Mouse (Mus musculus) myocyte (in vitro differentiated cells): ENCODE measurements at regions not wholly inside any gene's neighbourhood (a gene's known extent, or its start where the extent isn't known, plus 50 kb on each side); places are given as distances from the start of the nearest gene placed in this dataset.

Experiments used
- H3K27me3 ChIP-seq: one replicate; pipeline ENCODE4 v1.6.1; 2011; ENCODE audit not compliant: control insufficient read depth, insufficient read depth, insufficient read length
- H3K36me3 ChIP-seq: one replicate; pipeline ENCODE4 v1.6.1; 2011; ENCODE audit not compliant: control insufficient read depth, insufficient read depth
- H3K4me2 ChIP-seq: one replicate; pipeline ENCODE4 v1.6.1; 2011; ENCODE audit warnings: low read depth, control low read depth
- H3K4me3 ChIP-seq: one replicate; pipeline ENCODE4 v1.5.1; 2011; ENCODE audit warnings: mild to moderate bottlenecking, control low read depth, moderate library complexity
- H3K79me2 ChIP-seq: one replicate; pipeline ENCODE4 v1.6.1; 2011; ENCODE audit not compliant: control insufficient read depth, insufficient read depth
- H3ac ChIP-seq: one replicate; pipeline ENCODE4 v1.6.1; 2011; ENCODE audit not compliant: control insufficient read depth, insufficient read length
- CEBPB ChIP-seq: IDR thresholded peaks from 2 replicates; pipeline ENCODE4 v1.6.1; 2011; ENCODE audit warnings: mild to moderate bottlenecking, moderate library complexity; ENCODE audit not compliant: poor library complexity, insufficient read depth, severe bottlenecking
- E2F4 ChIP-seq: IDR thresholded peaks from one replicate; pipeline ENCODE4 v1.6.1; 2011; ENCODE audit warnings: mild to moderate bottlenecking, control low read depth, moderate library complexity; ENCODE audit not compliant: insufficient read depth
- MAX ChIP-seq: IDR thresholded peaks from one replicate; pipeline ENCODE4 v1.6.1; 2011; ENCODE audit warnings: low read depth, mild to moderate bottlenecking, control low read depth
- MYOD1 ChIP-seq, 3 experiments: IDR thresholded peaks; one replicate each; pipeline ENCODE4 v1.6.1; 2011; ENCODE audit warnings: control low read depth in 2 of 3, low read depth in 2 of 3, mild to moderate bottlenecking in 2 of 3, moderate library complexity in 1 of 3; ENCODE audit not compliant: insufficient read length in 2 of 3, control insufficient read depth in 1 of 3
- MYOG ChIP-seq, 3 experiments: IDR thresholded peaks; one replicate each; pipeline ENCODE4 v1.6.1; 2011; ENCODE audit warnings: control low read depth in 2 of 3, low read depth in 2 of 3, mild to moderate bottlenecking in 2 of 3; ENCODE audit not compliant: insufficient read length in 2 of 3, control insufficient read depth in 1 of 3, insufficient read depth in 1 of 3
- POLR2A ChIP-seq: IDR thresholded peaks from one replicate; pipeline ENCODE4 v1.6.1; 2011; ENCODE audit warnings: low read depth, mild to moderate bottlenecking, control low read depth, moderate library complexity; ENCODE audit not compliant: insufficient read length
- POLR2AphosphoS2 ChIP-seq: IDR thresholded peaks from one replicate; pipeline ENCODE4 v1.6.1; 2011; ENCODE audit warnings: low read depth, control low read depth; ENCODE audit not compliant: insufficient read length
- REST ChIP-seq: IDR thresholded peaks from one replicate; pipeline ENCODE4 v1.6.1; 2011; ENCODE audit warnings: mild to moderate bottlenecking, control low read depth, moderate library complexity; ENCODE audit not compliant: insufficient read depth, insufficient read length
- SRF ChIP-seq: IDR thresholded peaks from one replicate; pipeline ENCODE4 v1.6.1; 2011; ENCODE audit warnings: low read depth; ENCODE audit not compliant: control insufficient read depth, insufficient read length
- TCF12 ChIP-seq: IDR thresholded peaks from one replicate; pipeline ENCODE4 v1.6.1; 2011; ENCODE audit warnings: mild to moderate bottlenecking, control low read depth; ENCODE audit not compliant: poor library complexity, insufficient read depth, severe bottlenecking
- TCF3 ChIP-seq: IDR thresholded peaks from one replicate; pipeline ENCODE4 v1.6.1; 2011; ENCODE audit warnings: low read depth, control low read depth; ENCODE audit not compliant: insufficient read length
- USF1 ChIP-seq: IDR thresholded peaks from one replicate; pipeline ENCODE4 v1.6.1; 2011; ENCODE audit warnings: low read depth, mild to moderate bottlenecking, control low read depth, moderate library complexity

DNA sequence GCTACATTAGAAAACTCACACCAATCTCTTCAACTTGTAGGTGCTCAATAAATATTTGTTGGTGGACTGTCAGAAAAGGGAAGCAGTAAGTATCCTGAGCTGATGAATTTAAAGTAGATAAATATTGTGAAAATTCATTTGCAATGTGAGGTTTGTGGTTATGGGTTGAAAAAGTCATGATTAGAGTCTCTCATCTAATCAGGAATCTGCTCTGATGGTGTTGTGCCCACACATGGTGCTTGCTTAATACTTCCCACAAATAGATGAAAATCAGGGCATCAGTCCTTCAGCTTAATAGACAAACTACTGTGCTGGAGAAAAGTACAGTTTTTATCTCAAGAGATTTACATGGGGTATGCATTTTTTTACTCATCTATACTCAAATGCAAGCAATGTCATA, 59.9 kb downstream of the S1pr1 start:
- Histone ChIP-seq H3K4me2 (no peak overlapping the region), H3K36me3 (no peaks in the 10 kb centered on the region), H3K27me3 (no peaks in the 10 kb centered on the region), H3ac (no peak overlapping the region), H3K4me3 (no peak overlapping the region), H3K79me2 (no peaks in the 10 kb centered on the region)
- TF ChIP-seq SRF: no peak

DNA sequence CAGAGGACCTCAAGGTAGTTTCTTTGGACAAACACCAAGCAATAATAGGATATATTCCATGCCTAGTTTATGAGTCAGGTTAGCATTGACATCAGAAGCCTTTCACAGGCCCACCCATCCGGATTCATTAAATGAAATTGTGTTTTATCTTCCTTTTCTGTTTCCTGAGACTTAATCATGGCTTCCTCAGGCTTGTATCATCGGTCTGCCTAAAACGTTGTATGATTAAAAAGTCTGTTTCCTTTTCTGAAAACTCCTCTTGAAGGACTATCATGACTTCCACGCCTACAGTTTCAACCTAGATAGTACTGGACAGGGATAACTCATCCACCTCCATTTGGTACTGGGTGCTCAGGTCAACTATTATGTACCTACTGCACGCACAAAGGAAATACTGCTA, 62.6 kb downstream of the S1pr1 start:
- no peak for TF ChIP-seq MYOG (IDR thresholded peaks at IDR 0.05; ENCODE audit: control insufficient read depth in 1 of 3, insufficient read depth in 1 of 3, insufficient read length in 2 of 3, low read depth in 2 of 3)
- no peak for TF ChIP-seq E2F4
- no peak for TF ChIP-seq TCF12
- no peak for TF ChIP-seq POLR2A
- no peak for TF ChIP-seq SRF
- TF ChIP-seq MAX: no peak
- TF ChIP-seq CEBPB: no peak
- TF ChIP-seq USF1: no peak
- no peak for TF ChIP-seq REST
- no peak for TF ChIP-seq TCF3
- no peak for TF ChIP-seq POLR2AphosphoS2
- TF ChIP-seq MYOD1 (IDR thresholded peaks at IDR 0.05; ENCODE audit: control insufficient read depth in 1 of 3, insufficient read length in 2 of 3, low read depth in 2 of 3): no peak
- no peaks in the 10 kb centered on the region for H3K79me2 ChIP-seq
- H3ac ChIP-seq: no peak overlapping the region
- no peak overlapping the region for H3K4me2 ChIP-seq
- no peak overlapping the region for H3K4me3 ChIP-seq
- H3K27me3 ChIP-seq: no peaks in the 10 kb centered on the region
- no peaks in the 10 kb centered on the region for H3K36me3 ChIP-seq

DNA sequence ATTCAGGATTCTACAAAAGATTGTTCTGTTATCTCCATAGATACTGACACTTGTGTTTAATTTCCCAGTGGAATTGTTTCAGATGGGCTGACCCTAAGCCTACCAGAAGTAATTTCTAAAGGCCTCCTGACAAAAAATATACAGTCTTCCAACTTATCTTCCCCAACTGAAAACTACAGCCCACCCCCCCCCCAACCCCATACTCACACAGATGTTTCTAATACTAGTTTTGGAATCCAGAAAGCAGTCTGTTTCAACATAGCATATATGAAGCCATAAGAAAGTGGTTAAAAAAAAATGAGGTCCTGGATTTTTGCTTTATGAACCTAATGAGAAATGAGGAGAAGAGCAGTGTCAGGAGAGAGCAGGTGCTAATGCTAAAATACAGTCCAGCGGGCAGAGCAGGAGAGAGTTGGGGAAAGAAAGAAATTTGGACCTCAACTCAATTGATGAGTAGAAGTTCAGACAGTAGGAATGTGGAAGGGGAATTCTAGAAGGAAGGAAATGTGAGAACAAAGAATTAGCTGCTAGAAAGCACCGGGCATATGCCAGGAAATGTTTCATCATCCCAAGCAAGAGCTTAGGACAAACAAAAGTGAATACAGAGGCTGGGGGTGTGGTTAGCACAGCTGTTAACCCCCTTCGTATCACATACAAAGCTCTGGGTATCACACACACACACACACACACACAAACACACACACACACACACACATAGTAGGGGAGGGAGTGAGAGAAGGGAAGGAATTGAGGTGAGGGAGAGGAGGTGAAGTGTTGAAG, 65.3 kb downstream of the S1pr1 start:
- TF ChIP-seq MYOD1 (IDR thresholded peaks at IDR 0.05; ENCODE audit: control insufficient read depth in 1 of 3, insufficient read length in 2 of 3, low read depth in 2 of 3): peak in 2 of 3 experiments; percentile 28 to 63
- TF ChIP-seq MYOG (IDR thresholded peaks at IDR 0.05; ENCODE audit: control insufficient read depth in 1 of 3, insufficient read depth in 1 of 3, insufficient read length in 2 of 3, low read depth in 2 of 3): peak in 1 of 3 experiments; percentile 31
- peak; percentile 67; the same call in 1 of the 2 replicates for TF ChIP-seq CEBPB
- TF ChIP-seq POLR2A: no peak
- no peaks in the 10 kb centered on the region for H3K79me2 ChIP-seq

DNA sequence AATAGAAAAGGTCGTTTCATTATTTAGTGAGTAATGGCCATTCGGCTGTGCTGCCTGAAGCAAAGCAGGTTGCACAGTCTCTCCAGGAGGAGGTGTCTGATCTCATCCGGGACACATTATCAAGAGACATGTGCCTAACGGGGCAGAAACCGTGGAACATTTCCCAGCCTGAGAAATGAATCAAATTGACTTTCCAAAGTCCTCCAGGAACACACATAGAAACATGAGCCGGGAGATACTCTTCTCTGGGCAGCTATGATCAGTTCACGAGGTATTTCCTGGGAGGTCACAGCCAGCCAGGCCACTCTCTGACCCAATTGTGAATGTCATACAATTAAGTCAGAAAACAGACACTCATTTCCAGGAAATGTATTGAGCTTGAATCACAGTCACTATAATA, 67.9 kb downstream of the S1pr1 start:
- no peak overlapping the region for H3K4me3 ChIP-seq
- no peaks in the 10 kb centered on the region for H3K36me3 ChIP-seq
- peak; percentile 12; the same call in 1 of the 2 replicates for TF ChIP-seq CEBPB
- no peak for TF ChIP-seq POLR2A
- H3K27me3 ChIP-seq: no peaks in the 10 kb centered on the region
- no peak overlapping the region for H3ac ChIP-seq
- H3K4me2 ChIP-seq: peak overlapping the region; percentile 30
- no peaks in the 10 kb centered on the region for H3K79me2 ChIP-seq

More for the DNA sequence above, 65.3 kb downstream of the S1pr1 start:
- H3K36me3 ChIP-seq: no peaks in the 10 kb centered on the region
- H3K4me3 ChIP-seq: no peak overlapping the region
- H3K27me3 ChIP-seq: no peaks in the 10 kb centered on the region
- H3ac ChIP-seq: no peak overlapping the region
- peak overlapping the region; percentile 57 for H3K4me2 ChIP-seq

- no peak for TF ChIP-seq CEBPB
- no peak for TF ChIP-seq REST
- Histone ChIP-seq H3ac (no peak overlapping the region), H3K4me3 (no peak overlapping the region), H3K27me3 (no peaks in the 10 kb centered on the region), H3K79me2 (no peaks in the 10 kb centered on the region), H3K36me3 (no peaks in the 10 kb centered on the region), H3K4me2 (no peak overlapping the region)
Observed at GRCm38 (mm10) chr3:115644307-115644706, 70.6 kb downstream of the S1pr1 start.

DNA sequence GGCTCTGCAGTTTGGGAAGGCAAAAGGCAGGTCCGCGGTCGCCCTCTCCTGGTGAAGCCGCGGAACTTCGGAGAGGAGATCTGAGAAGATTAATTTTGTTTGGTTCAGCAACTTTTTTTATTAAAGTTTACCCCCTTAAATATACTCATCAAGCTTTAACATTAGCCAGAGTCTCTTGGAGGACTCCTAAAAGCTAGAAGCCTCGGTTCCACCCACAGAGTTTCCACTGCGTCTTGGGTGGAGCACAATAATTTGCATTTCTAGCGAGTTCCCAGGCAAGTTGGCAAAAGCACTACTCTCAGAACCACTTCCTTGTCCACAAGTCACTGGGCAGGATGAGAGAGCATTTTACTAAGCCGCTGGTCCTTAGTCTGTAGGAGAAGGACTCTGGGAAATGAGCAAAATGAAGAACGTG, 72.0 kb downstream of the S1pr1 start:
- Histone ChIP-seq H3K4me2 (peak overlapping the region; percentile 77), H3K79me2 (no peaks in the 10 kb centered on the region), H3ac (no peak overlapping the region), H3K36me3 (no peaks in the 10 kb centered on the region), H3K4me3 (peak overlapping the region; percentile 22), H3K27me3 (no peaks in the 10 kb centered on the region)
- TF ChIP-seq POLR2A: no peak
- no peak for TF ChIP-seq MYOD1 (IDR thresholded peaks at IDR 0.05; ENCODE audit: control insufficient read depth in 1 of 3, insufficient read length in 2 of 3, low read depth in 2 of 3)
- no peak for TF ChIP-seq MAX
- TF ChIP-seq CEBPB: no peak
- TF ChIP-seq POLR2AphosphoS2: no peak
- TF ChIP-seq USF1: no peak
- TF ChIP-seq REST: no peak
- TF ChIP-seq MYOG (IDR thresholded peaks at IDR 0.05; ENCODE audit: control insufficient read depth in 1 of 3, insufficient read depth in 1 of 3, insufficient read length in 2 of 3, low read depth in 2 of 3): no peak
- no peak for TF ChIP-seq SRF
- no peak for TF ChIP-seq E2F4
- TF ChIP-seq TCF12: no peak
- TF ChIP-seq TCF3: no peak
